Mouse (Mus musculus): ENCODE measurements around the gene Rpl19.

DNA sequence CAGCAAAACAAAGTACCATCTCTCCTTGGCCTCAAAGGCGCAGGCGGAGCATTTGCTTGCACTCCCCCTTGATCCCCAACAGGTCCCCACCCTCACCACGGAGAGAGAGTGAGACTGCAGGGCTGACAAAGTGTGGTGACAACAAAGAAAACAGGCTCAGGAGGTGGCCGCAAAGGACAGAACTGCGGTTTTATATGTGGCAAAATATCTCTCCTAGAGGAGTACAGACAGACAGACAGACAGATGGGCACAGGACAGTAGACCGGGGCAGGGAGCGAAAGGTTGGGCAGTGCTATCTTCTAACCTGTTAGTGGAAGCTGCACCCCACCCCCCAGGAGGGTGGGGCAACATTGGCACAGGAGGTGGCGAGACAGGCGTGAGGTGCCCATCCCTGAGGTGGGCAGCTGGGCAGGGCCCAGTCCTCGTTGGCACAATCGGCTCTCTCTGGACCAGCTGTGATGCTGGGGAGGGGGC lies 25.1 kb upstream of the Rpl19 start:
- TF ChIP-seq CTCF (IDR thresholded peaks at IDR 0.05; ENCODE audit: borderline replicate concordance, extremely low read depth, insufficient read depth, insufficient read length) (no peak), POLR2A (IDR thresholded peaks at IDR 0.05; ENCODE audit: borderline replicate concordance, extremely low read depth, insufficient read depth, insufficient read length, poor library complexity, severe bottlenecking) (no peak)

All from brain, embryonic 14.5 days (tissue).